Mouse (Mus musculus) Patski (cell line): ENCODE measurements around the gene Cdc34. TPM values are rescaled to one million over a fixed set of nuclear protein-coding genes. Genes with fewer than 3 reads are reported as not detected.

Experiments used
- ATAC-seq: fragments of 100-300 bp; one replicate; pipeline ENCODE4 v1.8.0; 2021
- CTCF ChIA-PET: fragments of 350-600 bp; sonication (Branson Sonifier 250); formaldehyde crosslinking; loops from one replicate; lab custom pipeline; 2022; ENCODE audit warnings: inconsistent platforms; lab: Charles Lee
- POLR2A ChIA-PET: fragments of 350-600 bp; sonication (Branson Sonifier 250); formaldehyde crosslinking; loops from one replicate; lab custom pipeline; 2022; ENCODE audit warnings: antibody characterized with exemption, inconsistent platforms; lab: Charles Lee
- DNase-seq: peaks from one replicate; pipeline ENCODE4 v3.0.0-alpha.2; 2011; ENCODE audit warnings: low read depth, low spot score
- H3K27me3 ChIP-seq: fragments of 371-371 bp; one replicate; pipeline ENCODE4 v1.5.1; 2021
- CTCF ChIP-seq: fragments of 100-300 bp; IDR thresholded peaks from one replicate; pipeline ENCODE4 v1.5.1; 2021
- in situ Hi-C: fragments of 300-500 bp; cut with MboI; formaldehyde crosslinking; loops from 3 replicates; pipeline ENCODE4 v1.11.1; 2018; ENCODE audit warnings: low pct_unique_long_range_greater_than_20kb, mixed read lengths
- polyA plus RNA-seq: library from polyadenylated mRNA; unstranded; gene quantifications from one replicate; pipeline ENCODE4 v1.2.3, GENCODE M21; 2021

Cdc34 gene
- polyA plus RNA-seq, 1 experiment from 2014 or later = 72.2 TPM

GRCm38 (mm10) chr10:79670071-79670888 lies 11.7 kb upstream of the Cdc34 start:
- CTCF ChIA-PET = interaction anchor here (1.2 to 1.4 kb wide), 2 partner anchors 7 to 14 kb away, joined by 4 to 7 read pairs; no protein-coding TSS in a partner anchor
- TF ChIP-seq CTCF = no peak
- DNase-seq = no peak
- no peak for ATAC-seq
- H3K27me3 ChIP-seq = no peaks in the 10 kb centered on the region
- in situ Hi-C loops = loop anchor here (10.0 kb wide), 1 partner anchor 1095 kb away; the partner anchor contains the start of gene Ilvbl
- POLR2A ChIA-PET = interaction anchor here (1.4 to 2.2 kb wide), 2 partner anchors 11 to 13 kb away, joined by 6 to 9 read pairs; partner anchors contain the start of gene Cdc34

- CTCF ChIA-PET = no interaction called here
- POLR2A ChIA-PET = interaction anchor here (1.4 kb wide), 1 partner anchor 12 kb away, joined by 6 read pairs; no protein-coding TSS in a partner anchor
Observed at GRCm38 (mm10) chr10:79671396-79672087, 10.5 kb upstream of the Cdc34 start.

GRCm38 (mm10) chr10:79672088-79672455 lies 9.9 kb upstream of the Cdc34 start:
- ChIA-PET POLR2A (no interaction called here), CTCF (no interaction called here)
- no peak for TF ChIP-seq CTCF
- in situ Hi-C loops = loop anchor here (10.0 kb wide), 1 partner anchor 1097 kb away; the partner anchor contains the start of gene Ilvbl
- H3K27me3 ChIP-seq = no peaks in the 10 kb centered on the region
- ATAC-seq = no peak
- no peak for DNase-seq

More at GRCm38 (mm10) chr10:79671396-79672087, 10.5 kb upstream of the Cdc34 start:
- ATAC-seq (no peak), DNase-seq (no peak)
- no peaks in the 10 kb centered on the region for H3K27me3 ChIP-seq
- TF ChIP-seq CTCF = no peak
- in situ Hi-C loops = loop anchor here (10.0 kb wide), 1 partner anchor 1097 kb away; the partner anchor contains the start of gene Ilvbl

- DNase-seq (no peak), ATAC-seq (no peak)
- ChIA-PET POLR2A (no interaction called here), CTCF (no interaction called here)
- H3K27me3 ChIP-seq = no peaks in the 10 kb centered on the region
- TF ChIP-seq CTCF = no peak
- in situ Hi-C loops = loop anchor here (10.0 kb wide), 1 partner anchor 1098 kb away; the partner anchor contains the start of gene Ilvbl
Observed at GRCm38 (mm10) chr10:79673054-79673453, 8.9 kb upstream of the Cdc34 start.

DNA sequence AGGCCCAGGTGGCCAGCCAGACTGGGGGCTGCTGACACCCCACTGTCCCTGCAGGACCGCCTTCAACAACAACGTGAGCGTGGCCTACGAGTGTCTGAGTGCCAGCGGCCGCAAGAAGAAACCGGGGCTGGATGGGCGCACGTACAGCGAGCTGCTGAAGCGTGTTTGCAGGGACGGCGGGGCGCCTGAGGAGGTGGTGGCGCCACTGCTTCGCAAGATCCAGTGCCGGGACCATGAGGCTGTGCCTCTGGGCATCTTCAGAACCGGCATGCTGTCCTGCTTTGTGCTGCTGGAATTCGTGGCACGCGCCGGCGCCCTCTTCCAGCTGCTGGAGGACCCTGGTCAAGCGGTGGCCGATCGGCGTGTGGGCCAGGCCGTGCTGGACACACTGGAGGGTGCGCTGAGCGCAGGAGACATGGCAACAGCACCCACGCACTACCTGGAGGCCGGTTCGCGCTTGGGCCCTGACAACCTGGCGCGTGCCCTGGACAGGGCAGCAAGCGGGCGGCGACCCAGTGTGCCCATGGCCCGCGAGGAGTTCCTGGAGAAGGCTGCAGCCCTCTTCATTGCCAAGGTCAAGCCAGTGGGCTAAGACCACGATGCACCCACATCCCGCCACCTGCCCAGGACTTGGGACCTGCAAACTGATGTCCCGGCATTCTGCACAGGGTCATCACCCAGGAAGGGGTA lies 6.5 kb upstream of the Cdc34 start:
- no peak for TF ChIP-seq CTCF
- DNase-seq = no peak
- no peaks in the 10 kb centered on the region for H3K27me3 ChIP-seq
- no peak for ATAC-seq
- POLR2A ChIA-PET = no interaction called here
- in situ Hi-C loops = loop anchor here (10.0 kb wide), 1 partner anchor 1101 kb away; the partner anchor contains the start of gene Ilvbl
- CTCF ChIA-PET = no interaction called here

DNA sequence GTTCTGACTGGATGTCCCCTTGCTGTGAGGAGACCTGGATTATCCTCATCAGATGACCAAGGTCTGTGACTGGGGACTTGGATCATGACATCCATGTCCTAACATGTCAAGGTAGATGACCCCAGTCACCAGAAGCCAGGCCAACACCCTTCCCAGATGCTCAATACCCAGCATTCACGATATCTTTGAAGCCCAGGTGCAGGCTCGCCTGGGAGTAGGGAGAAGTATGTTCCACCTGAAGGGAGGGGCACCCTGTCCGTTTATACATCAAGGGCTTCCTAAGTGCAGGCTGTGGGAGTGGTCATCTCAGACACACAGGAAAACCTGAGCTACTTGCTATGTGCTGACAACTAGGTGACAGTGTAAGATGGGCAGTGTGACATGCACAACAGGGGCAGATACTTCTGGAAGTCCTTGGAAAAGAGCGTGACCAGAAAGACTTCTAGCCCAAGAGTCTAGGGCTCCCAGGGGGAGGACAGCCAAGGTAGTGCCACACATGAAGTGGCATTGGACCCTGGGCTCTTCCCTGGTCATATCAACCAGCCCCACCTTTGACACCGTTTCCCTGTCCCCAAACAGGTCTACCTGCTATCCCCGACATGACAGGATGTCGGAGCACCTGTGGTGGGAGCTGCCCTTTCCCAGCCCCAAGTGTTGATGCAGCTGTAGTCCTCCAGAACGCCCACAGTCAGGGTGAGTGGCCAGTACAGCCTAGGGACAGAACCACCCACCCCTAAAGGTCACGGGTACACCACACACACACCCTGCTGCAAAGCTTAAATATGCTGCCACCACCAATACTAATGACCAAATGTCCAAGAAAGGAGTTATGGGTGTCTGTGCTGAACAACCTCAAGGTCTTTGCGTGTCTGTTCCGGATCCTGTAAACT lies 1.1 kb upstream of the Cdc34 start:
- POLR2A ChIA-PET = interaction anchor here (1.8 kb wide), 1 partner anchor 11 kb away, joined by 9 read pairs; the partner anchor contains the start of gene Tpgs1
- in situ Hi-C loops = no loop called here
- TF ChIP-seq CTCF = no peak
- no peaks in the 10 kb centered on the region for H3K27me3 ChIP-seq
- no peak for DNase-seq
- no peak for ATAC-seq
- CTCF ChIA-PET = no interaction called here

- CTCF ChIA-PET = interaction anchor here (2.3 kb wide), 1 partner anchor 16 kb away, joined by 6 read pairs; no protein-coding TSS in a partner anchor
- ATAC-seq (no peak), DNase-seq (no peak)
- in situ Hi-C loops = no loop called here
- POLR2A ChIA-PET = interaction anchor here (1.0 to 1.8 kb wide), 3 partner anchors 12 to 22 kb away, joined by 4 to 9 read pairs (median 6); partner anchors contain the start of genes Bsg and Tpgs1
- no peaks in the 10 kb centered on the region for H3K27me3 ChIP-seq
- TF ChIP-seq CTCF = no peak
Observed at GRCm38 (mm10) chr10:79682551-79682915, 538 bp downstream of the Cdc34 start.

DNA sequence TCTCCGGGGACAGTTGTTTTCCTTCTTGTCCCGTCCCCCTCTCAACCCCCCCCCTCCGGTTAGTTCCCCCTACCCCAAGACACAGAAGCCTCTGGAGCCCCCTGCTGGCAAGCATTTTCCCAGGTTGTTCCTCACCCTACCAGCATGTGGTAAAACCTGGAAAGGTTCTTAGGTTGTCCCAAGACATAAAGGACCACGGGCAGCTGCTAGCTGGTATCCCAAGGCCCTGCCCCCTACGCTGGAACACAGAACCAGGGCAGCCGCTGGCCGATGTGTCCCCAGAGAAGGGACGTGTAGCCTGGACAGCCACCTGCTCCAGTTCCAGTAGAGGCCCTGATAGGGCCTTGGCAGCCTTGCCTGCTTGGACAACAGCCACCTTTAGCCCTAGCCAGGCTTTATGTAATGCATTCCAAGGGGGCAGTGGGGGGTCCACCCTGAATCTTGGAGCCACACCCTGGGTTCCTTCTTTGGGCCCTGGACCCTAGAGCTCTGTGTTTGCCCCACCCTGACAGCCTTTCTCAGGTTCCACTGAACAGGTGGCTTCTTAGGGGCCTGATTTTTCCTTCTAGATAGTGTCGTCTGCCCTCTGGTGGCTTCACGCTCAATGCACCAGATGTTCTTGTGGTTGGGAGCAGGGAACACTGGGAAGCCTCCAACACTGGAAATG lies 1.1 kb downstream of the Cdc34 start:
- ChIA-PET POLR2A (interaction anchor here (1.0 to 1.6 kb wide), 2 partner anchors 13 to 21 kb away, joined by 4 to 6 read pairs; partner anchors contain the start of gene Bsg), CTCF (interaction anchor here (1.7 to 2.3 kb wide), 3 partner anchors 13 to 19 kb away, joined by 6 to 7 read pairs (median 7); no protein-coding TSS in a partner anchor)
- in situ Hi-C loops = no loop called here
- no peaks in the 10 kb centered on the region for H3K27me3 ChIP-seq
- DNase-seq = no peak
- TF ChIP-seq CTCF = no peak
- peak; percentile 12 for ATAC-seq
